Mouse (Mus musculus) limb, embryonic 15.5 days (tissue): ENCODE measurements around the gene Rnf212. TPM values are rescaled to one million over a fixed set of nuclear protein-coding genes. Genes with fewer than 3 reads are reported as not detected.
"Not testable (repeated sequence)": the region's sequence is repeated elsewhere in the genome, so short reads cannot be mapped to it uniquely, and the experiment has no call there.

Experiments
- ATAC-seq: fragments of 200-750 bp; cut with Nextera tagmentation; 2 replicates; pipeline ENCODE4 v1.8.0; 2017; ENCODE audit warnings: low read depth, moderate TSS enrichment; ENCODE audit not compliant: insufficient number of reproducible peaks, low FRiP score, low TSS enrichment
- H3K27ac ChIP-seq: fragments of 300-500 bp; sonication (generic); 2 replicates; pipeline ENCODE4 v1.5.1; 2015; ENCODE audit warnings: moderate library complexity, mild to moderate bottlenecking, inconsistent platforms
- H3K27me3 ChIP-seq: fragments of 300-500 bp; sonication (generic); 2 replicates; pipeline ENCODE4 v1.6.1; 2015; ENCODE audit warnings: inconsistent platforms
- H3K36me3 ChIP-seq: fragments of 300-500 bp; sonication (generic); 2 replicates; pipeline ENCODE4 v1.6.1; 2015; ENCODE audit warnings: inconsistent platforms
- H3K4me1 ChIP-seq: fragments of 300-500 bp; sonication (generic); 2 replicates; pipeline ENCODE4 v1.6.1; 2015; ENCODE audit warnings: inconsistent platforms
- H3K4me2 ChIP-seq: fragments of 300-500 bp; sonication (generic); 2 replicates; pipeline ENCODE4 v1.6.1; 2015; ENCODE audit warnings: mild to moderate bottlenecking, inconsistent platforms
- H3K4me3 ChIP-seq: fragments of 300-500 bp; sonication (generic); 2 replicates; pipeline ENCODE4 v1.5.1; 2015; ENCODE audit warnings: mild to moderate bottlenecking, inconsistent platforms
- H3K9ac ChIP-seq: fragments of 300-500 bp; sonication (generic); 2 replicates; pipeline ENCODE4 v1.6.1; 2015; ENCODE audit warnings: inconsistent platforms
- H3K9me3 ChIP-seq: fragments of 300-500 bp; sonication (generic); 2 replicates; pipeline ENCODE4 v1.6.1; 2016; ENCODE audit warnings: inconsistent platforms
- WGBS: fragments of 180-500 bp; shearing (Covaris S2); methylation state at CpG from one replicate; pipeline ENCODE4 v1.1.7; 2015; 5-methylcytosine and 5-hydroxymethylcytosine counted together
- polyA plus RNA-seq: library from polyadenylated mRNA; unstranded; fragments of >200 nt; fragmentation: Nextera tagmentation; extraction: Ambion mirVana; gene quantifications from 2 replicates; pipeline ENCODE4 v1.2.1, GENCODE M21; 2015

Rnf212 gene
- not detected in 2 replicates for polyA plus RNA-seq

DNA sequence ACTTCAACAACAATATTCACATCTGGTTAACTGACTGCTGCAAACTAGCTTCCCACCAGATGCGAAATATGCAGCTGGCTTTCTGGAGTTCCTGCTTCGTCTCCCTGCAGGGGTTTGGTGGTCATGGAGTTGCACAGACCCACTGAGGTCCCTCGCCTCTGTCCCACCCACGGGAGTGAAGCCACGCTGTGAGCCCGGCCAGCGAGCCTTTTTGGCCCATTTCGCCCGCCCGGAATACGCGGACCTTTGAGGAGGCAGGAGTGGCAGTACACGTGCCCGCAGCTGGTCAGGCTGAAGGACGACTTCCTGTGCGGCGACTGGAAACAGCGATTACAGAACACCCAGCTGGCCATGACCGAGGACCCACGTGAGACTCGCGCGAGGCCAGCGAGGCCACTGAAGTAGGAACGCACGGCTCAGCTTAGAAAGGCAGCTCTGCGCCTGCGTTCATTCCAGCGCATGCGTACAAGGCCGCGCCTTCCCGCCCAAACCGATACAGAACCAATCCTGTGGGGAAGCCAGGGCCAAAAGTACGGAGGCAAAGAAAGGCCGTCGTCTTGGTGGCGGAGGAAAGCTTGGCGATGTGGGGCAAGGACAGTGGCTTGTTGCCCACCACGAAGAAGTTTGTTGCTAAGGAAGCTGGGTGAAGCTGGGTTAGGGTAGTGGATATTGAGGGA lies at the start of gene Rnf212:
Rnf212 (minus strand) TSS at position 353 of the 677 bp plus-strand sequence.
- H3K27ac ChIP-seq = no peak within 1 kb of the TSS
- H3K4me2 ChIP-seq = no peak within 1 kb of the TSS
- H3K9ac ChIP-seq = no peak within 1 kb of the TSS
- H3K36me3 ChIP-seq = no peaks in the 10 kb centered on the region
- H3K9me3 ChIP-seq = no peaks in the 10 kb centered on the region; the same call in 1 of the 2 replicates
- H3K4me1 ChIP-seq = no peaks in the 10 kb centered on the region
- WGBS = 76% methylated on average over 40 of the region's 40 CpGs
- no peaks in the 10 kb centered on the region for H3K27me3 ChIP-seq
- no peak within 1 kb of the TSS for H3K4me3 ChIP-seq
- no peak for ATAC-seq

DNA sequence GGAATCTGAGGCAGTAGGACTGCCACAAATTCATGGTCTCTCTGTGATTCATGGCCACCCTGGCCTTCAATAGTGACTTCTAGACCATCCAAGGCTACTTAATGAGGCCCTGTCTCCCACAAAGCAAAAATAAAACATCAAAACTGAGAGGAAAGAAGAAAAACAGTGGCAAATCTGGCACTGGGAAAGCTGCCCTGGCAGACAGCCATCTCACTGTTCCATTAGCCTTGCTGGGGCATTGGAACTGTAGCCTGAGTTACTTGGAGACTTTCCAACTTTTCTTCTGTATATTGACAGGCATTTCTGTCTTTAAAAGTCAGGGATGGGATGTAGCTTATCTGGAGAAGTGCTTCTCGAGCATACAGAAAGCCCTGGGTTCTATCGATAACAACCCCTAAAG lies 48.5 kb upstream of the Rnf212 start:
- no peak overlapping the region for H3K4me2 ChIP-seq
- no peaks in the 10 kb centered on the region for H3K9me3 ChIP-seq
- H3K27me3 ChIP-seq = no peaks in the 10 kb centered on the region
- ATAC-seq = no peak
- no peaks in the 10 kb centered on the region for H3K4me1 ChIP-seq
- 88% methylated on average over 2 of the region's 2 CpGs for WGBS
- no peak overlapping the region for H3K9ac ChIP-seq
- no peak overlapping the region for H3K27ac ChIP-seq
- no peaks in the 10 kb centered on the region for H3K36me3 ChIP-seq
- H3K4me3 ChIP-seq = no peak overlapping the region

DNA sequence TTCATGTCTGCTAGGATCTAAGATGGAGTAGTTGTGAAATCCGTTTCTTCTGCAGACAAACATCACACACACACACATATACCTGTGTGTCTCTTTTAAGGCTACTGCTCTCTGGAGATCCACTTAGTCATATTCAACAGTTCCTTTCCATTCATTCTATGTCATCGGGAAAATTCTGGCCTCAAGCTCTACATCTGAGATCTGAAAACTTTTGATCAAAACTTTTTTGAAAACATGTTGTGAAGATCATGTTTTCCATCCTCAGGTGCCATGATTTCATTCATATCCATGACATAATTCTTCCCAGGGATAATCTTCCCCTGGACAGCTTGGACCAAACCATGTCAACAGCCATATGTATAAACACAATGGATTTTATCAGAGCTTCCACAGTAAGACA lies 34.0 kb upstream of the Rnf212 start, which contains the start of gene Vmn2r8:
Vmn2r8 (minus strand) TSS at position 101 of the 400 bp plus-strand sequence.
- not testable (repeated sequence) for ATAC-seq, H3K9ac ChIP-seq, H3K27ac ChIP-seq, H3K36me3 ChIP-seq, H3K9me3 ChIP-seq, H3K4me3 ChIP-seq, H3K27me3 ChIP-seq, H3K4me2 ChIP-seq, H3K4me1 ChIP-seq
- WGBS = 80% methylated on average over 2 of the region's 2 CpGs

DNA sequence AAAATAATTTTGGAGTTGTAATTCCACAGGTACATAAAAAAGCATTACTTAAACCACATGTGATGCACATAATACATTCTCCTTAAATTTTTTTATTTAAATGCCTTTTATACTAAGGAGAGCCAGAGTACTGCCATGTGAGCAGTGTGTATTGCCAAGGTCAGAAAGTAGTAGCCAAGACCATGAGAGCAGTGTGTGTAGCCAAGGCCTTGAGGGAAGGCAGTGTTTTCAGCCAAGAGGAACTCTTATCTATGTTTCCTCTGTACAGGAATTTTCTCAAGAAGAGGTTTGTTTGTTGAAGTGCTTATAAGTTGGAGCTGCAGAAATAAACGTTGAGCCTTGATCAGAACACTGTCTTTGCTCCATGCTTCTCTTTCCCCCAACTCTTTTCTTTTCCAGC lies 28.9 kb upstream of the Rnf212 start:
- no peaks in the 10 kb centered on the region for H3K27me3 ChIP-seq
- H3K27ac ChIP-seq = no peak overlapping the region
- ATAC-seq = no peak
- WGBS = 39% methylated on average over 1 of the region's 1 CpGs
- H3K4me3 ChIP-seq = no peak overlapping the region
- H3K9me3 ChIP-seq = no peaks in the 10 kb centered on the region
- H3K4me1 ChIP-seq = no peaks in the 10 kb centered on the region
- H3K4me2 ChIP-seq = no peak overlapping the region
- H3K36me3 ChIP-seq = no peaks in the 10 kb centered on the region
- H3K9ac ChIP-seq = no peak overlapping the region

DNA sequence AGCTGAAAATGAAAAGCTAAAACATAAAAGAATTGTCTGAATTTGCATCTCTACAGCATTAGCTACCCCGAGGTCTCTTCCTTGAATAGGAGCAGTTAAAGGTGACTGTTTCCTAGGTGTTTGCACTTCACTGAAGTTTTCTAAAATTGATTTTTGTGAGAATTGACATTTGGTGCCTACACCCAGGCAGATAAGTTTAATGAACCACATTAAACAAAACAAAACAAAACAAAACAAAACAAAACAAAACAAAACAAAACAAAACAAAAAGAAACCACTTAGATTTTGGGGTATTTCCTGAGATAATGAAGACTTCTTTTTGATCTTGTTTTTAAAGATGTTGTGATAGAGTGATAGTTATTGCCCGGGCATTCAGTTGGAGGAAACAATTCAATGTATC lies 20.5 kb upstream of the Rnf212 start, which contains the start of gene Tmed11:
Tmed11 (minus strand) TSS at position 101 of the 400 bp plus-strand sequence.
- not testable (repeated sequence) for H3K9me3 ChIP-seq

DNA sequence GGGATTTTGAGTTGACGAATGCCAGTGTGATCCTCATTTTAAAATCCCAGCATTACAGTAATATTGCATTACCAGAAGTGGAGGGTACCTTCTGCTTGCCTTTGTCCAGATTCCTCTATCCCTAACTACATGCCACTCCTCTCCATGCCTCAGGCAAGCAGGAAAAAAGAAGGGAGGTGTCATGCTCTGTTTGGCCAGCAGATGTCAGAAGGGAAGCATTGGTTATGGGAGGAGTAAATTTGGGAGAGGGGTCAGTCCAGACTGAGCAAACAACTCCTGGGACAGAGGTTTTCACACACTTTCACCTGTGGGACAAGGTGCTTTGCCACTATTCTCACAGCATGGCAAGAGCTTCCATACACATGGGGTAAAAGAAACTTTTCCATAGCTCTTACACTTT lies 15.6 kb upstream of the Rnf212 start:
- 31% methylated on average over 1 of the region's 1 CpGs for WGBS
- not testable (repeated sequence) for H3K4me2 ChIP-seq, H3K27me3 ChIP-seq, ATAC-seq, H3K9me3 ChIP-seq, H3K27ac ChIP-seq, H3K4me1 ChIP-seq, H3K4me3 ChIP-seq, H3K36me3 ChIP-seq, H3K9ac ChIP-seq

More for the DNA sequence above, 20.5 kb upstream of the Rnf212 start, which contains the start of gene Tmed11:
- not testable (repeated sequence) for H3K4me2 ChIP-seq, H3K36me3 ChIP-seq, H3K27ac ChIP-seq, H3K4me1 ChIP-seq, H3K4me3 ChIP-seq, ATAC-seq, H3K9ac ChIP-seq, H3K27me3 ChIP-seq
- WGBS = 61% methylated on average over 2 of the region's 2 CpGs

DNA sequence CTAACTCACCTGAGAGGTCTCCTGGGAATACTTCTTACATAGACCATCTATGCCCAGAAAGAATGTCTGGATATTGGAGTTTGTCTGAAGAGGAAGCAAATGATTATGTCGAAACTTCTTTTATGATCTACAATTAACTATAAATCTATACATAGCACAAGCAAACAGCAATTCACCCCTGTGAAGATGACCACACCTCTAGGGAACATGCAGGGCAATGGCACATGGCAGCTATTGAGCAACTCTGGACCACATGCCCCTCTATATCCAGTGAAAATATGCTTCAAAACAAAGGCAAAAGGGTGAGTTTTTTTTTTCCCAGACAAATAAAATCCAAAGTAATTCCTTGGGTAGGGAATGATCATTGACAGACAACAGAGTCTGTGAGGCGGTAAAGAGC lies 14.8 kb downstream of the Rnf212 start:
- Histone ChIP-seq H3K27me3 (no peaks in the 10 kb centered on the region), H3K9ac (no peak overlapping the region), H3K4me3 (no peak overlapping the region), H3K36me3 (no peaks in the 10 kb centered on the region), H3K9me3 (no peaks in the 10 kb centered on the region), H3K4me1 (no peaks in the 10 kb centered on the region), H3K27ac (no peak overlapping the region), H3K4me2 (no peak overlapping the region)
- 80% methylated on average over 2 of the region's 2 CpGs for WGBS
- no peak for ATAC-seq

DNA sequence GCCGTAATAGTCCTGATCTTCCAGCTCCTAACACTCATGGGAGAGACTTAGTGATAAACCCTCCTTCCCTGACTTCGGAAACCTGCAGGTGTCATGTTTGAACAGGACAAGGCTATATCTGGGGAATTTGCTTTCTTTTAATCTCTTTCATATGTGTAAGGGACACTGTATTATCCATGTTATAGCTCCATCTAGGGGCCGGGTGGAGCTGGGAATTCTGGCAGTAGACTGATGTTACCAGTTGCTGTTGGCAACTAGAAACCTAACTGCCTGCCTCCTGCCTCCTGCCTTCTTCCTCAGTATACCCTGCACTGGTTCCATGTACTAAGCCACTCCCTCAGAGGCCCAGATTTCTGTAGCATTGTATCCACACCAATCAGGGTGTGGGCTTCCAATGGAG lies 16.4 kb downstream of the Rnf212 start:
- no peak overlapping the region for H3K4me2 ChIP-seq
- WGBS = 42% methylated on average over 3 of the region's 3 CpGs
- H3K9ac ChIP-seq = no peak overlapping the region
- no peak overlapping the region for H3K4me3 ChIP-seq
- H3K27ac ChIP-seq = no peak overlapping the region
- H3K27me3 ChIP-seq = no peaks in the 10 kb centered on the region
- no peaks in the 10 kb centered on the region for H3K36me3 ChIP-seq
- no peak for ATAC-seq
- no peaks in the 10 kb centered on the region for H3K4me1 ChIP-seq
- H3K9me3 ChIP-seq = no peaks in the 10 kb centered on the region

DNA sequence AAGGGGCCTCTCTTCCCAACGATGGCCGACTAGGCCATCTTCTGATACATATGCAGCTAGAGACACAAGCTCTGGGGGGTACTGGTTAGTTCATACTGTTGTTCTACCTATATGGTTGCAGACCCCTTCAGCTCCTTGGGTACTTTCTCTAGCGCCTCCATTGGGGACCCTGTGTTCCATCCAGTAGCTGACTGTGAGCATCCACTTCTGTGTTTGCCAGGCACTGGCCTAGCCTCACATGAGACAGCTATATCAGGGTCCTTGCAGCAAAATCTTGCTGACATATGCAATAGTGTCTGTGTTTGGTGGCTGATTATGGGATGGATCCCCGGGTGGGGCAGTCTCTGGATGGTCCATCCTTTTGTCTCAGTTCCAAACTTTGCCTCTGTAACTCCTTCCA lies 23.5 kb downstream of the Rnf212 start:
- not testable (repeated sequence) for ATAC-seq, H3K4me2 ChIP-seq, H3K4me3 ChIP-seq, H3K36me3 ChIP-seq, H3K27ac ChIP-seq, H3K27me3 ChIP-seq, H3K9me3 ChIP-seq, H3K9ac ChIP-seq, H3K4me1 ChIP-seq
- 79% methylated on average over 4 of the region's 4 CpGs for WGBS

DNA sequence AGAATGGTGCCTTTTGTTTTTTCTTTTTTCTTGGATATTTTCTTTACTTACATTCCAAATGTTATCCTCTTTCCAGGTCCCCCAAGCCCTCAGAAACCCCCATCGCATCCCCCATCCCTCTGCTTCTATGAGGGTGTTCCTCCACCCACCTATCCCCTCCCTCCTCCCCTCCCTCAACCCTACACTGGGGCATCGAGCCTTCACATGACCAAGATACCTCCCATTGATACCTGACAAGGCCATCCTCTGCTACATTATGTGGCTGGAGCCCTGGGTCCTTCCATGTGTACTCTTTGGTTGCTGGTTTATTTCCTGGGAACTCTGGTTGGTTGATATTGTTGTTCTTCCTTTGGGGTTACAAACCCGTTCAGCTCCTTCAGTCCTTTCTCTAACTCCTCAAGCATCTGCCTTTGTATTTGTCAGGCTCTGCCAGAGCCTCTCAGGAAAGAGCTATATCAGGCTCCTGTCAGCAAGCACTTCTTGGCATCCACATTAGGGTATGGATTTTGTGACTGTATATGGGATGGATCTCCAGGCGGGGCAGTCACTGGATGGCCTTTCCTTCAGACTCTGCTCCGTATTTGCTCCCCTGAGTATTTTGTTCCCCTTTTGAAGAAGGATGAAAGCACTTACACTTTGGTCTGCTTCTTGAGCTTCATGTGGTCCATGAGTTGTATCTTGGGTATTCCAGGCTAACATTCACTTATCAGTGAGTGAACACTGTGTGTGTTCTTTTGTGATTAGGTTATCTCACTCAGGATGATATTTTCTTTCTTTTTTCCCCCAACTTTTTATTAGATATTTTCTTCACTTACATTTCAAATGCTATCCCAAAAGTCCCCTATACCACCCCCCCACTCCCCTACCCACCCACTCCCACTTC lies 24.2 kb downstream of the Rnf212 start:
- Histone ChIP-seq H3K27ac (no peak overlapping the region), H3K4me3 (no peak overlapping the region), H3K4me2 (no peak overlapping the region), H3K9me3 (no peaks in the 10 kb centered on the region), H3K4me1 (no peaks in the 10 kb centered on the region), H3K9ac (no peak overlapping the region), H3K27me3 (no peaks in the 10 kb centered on the region), H3K36me3 (no peaks in the 10 kb centered on the region)
- ATAC-seq = no peak
- 75% methylated on average over 5 of the region's 5 CpGs for WGBS

DNA sequence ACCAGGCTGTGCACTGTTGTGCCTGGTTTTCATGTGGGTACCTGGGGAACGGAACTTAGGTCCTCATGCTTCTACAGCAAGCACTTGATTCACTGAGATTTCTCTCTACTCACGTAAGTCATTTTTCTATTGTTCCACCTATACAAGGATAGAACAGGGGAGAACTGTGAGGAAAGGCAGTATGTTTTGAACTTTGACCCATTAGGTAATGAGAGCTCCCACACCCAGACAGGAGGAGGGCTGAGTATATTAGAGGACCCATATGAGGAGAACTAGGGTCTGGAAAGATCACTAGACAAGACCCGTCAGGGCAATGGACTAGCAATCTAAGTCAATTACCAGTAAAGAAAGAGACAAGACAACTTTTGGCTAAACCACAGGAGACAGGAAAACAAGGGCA lies 30.2 kb downstream of the Rnf212 start:
- Histone ChIP-seq H3K27ac (no peak overlapping the region), H3K36me3 (no peaks in the 10 kb centered on the region), H3K27me3 (no peaks in the 10 kb centered on the region), H3K9ac (no peak overlapping the region), H3K9me3 (no peaks in the 10 kb centered on the region), H3K4me1 (no peaks in the 10 kb centered on the region), H3K4me2 (no peak overlapping the region), H3K4me3 (no peak overlapping the region)
- WGBS = 75% methylated on average over 3 of the region's 3 CpGs
- no peak for ATAC-seq

DNA sequence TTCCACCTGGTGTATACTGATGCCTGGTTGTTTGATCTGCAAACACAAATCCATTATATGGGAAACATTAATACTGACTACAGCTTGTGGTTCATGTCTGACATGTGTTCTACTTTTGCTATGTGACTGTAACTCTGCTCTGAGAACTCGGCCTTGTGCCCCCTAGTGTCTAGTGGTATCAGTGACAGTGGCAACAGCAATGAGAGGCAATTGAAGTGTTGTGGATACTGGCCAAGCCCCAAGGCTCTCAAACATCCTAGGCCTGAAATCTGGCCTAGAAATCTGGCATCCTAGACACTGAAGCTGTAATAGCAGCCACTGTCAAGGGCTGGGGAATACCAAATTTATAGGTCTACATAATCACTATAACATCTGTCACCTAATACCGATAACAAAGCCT lies 30.9 kb downstream of the Rnf212 start:
- 59% methylated on average over 2 of the region's 2 CpGs for WGBS
- no peak overlapping the region for H3K4me3 ChIP-seq
- ATAC-seq = no peak
- H3K4me2 ChIP-seq = no peak overlapping the region
- H3K4me1 ChIP-seq = no peaks in the 10 kb centered on the region
- no peaks in the 10 kb centered on the region for H3K36me3 ChIP-seq
- H3K27me3 ChIP-seq = no peaks in the 10 kb centered on the region
- H3K9ac ChIP-seq = no peak overlapping the region
- H3K9me3 ChIP-seq = no peaks in the 10 kb centered on the region
- H3K27ac ChIP-seq = no peak overlapping the region
